Mouse (Mus musculus) forebrain, postnatal 0 days (tissue): Measurements from ENCODE around the gene Fstl1. TPM values are rescaled to one million over a fixed set of nuclear protein-coding genes. Genes with fewer than 3 reads are reported as not detected.

ENCODE experiments used
- ATAC-seq: fragments of 200-750 bp; cut with Nextera tagmentation; 2 replicates; pipeline ENCODE4 v1.8.0; 2017; ENCODE audit warnings: mild to moderate bottlenecking, moderate library complexity
- DNase-seq: peaks from one replicate; pipeline ENCODE4 v3.0.0-alpha.2; 2015
- H3K27ac ChIP-seq: fragments of 300-500 bp; sonication (generic); 2 replicates; pipeline ENCODE4 v1.5.1; 2014; ENCODE audit warnings: low read depth, mild to moderate bottlenecking, antibody characterized with exemption, low read length, moderate library complexity, mixed read lengths
- H3K27me3 ChIP-seq: fragments of 300-500 bp; sonication (generic); 2 replicates; pipeline ENCODE4 v1.6.1; 2014; ENCODE audit warnings: mild to moderate bottlenecking, low read length, mixed read lengths; ENCODE audit not compliant: insufficient read depth
- H3K36me3 ChIP-seq: fragments of 300-500 bp; sonication (generic); 2 replicates; pipeline ENCODE4 v1.6.1; 2014; ENCODE audit warnings: mild to moderate bottlenecking, moderate library complexity; ENCODE audit not compliant: insufficient read depth
- H3K4me1 ChIP-seq: fragments of 300-500 bp; sonication (generic); 2 replicates; pipeline ENCODE4 v1.6.1; 2014; ENCODE audit warnings: antibody characterized with exemption; ENCODE audit not compliant: insufficient read depth
- H3K4me2 ChIP-seq: fragments of 300-500 bp; sonication (generic); 2 replicates; pipeline ENCODE4 v1.6.1; 2014; ENCODE audit warnings: low read depth, mild to moderate bottlenecking, moderate library complexity
- H3K4me3 ChIP-seq: fragments of 300-500 bp; sonication (generic); 2 replicates; pipeline ENCODE4 v1.5.1; 2014; ENCODE audit warnings: low read depth, low read length, mixed read lengths
- H3K9ac ChIP-seq: fragments of 300-500 bp; sonication (generic); 2 replicates; pipeline ENCODE4 v1.6.1; 2014; ENCODE audit warnings: mild to moderate bottlenecking
- H3K9me3 ChIP-seq: fragments of 300-500 bp; sonication (generic); 2 replicates; pipeline ENCODE4 v1.6.1; 2016; ENCODE audit warnings: low read length
- CTCF ChIP-seq: sonication (generic); IDR thresholded peaks from 2 replicates; pipeline ENCODE4 v1.5.1; 2016; ENCODE audit warnings: antibody characterized with exemption, control low read depth, low read depth
- WGBS: fragments of 180-500 bp; shearing (Covaris S2); extraction: QIAGEN DNeasy Blood & Tissue Kit; methylation state at CpG from one replicate; pipeline ENCODE4 v1.1.7; 2014; 5-methylcytosine and 5-hydroxymethylcytosine counted together
- polyA plus RNA-seq: library from polyadenylated mRNA; unstranded; fragments of >200 nt; fragmentation: Nextera tagmentation; extraction: Ambion mirVana; gene quantifications from 2 replicates; pipeline ENCODE4 v1.2.1, GENCODE M21; 2015
- total RNA-seq: library from RNA; depleted of rRNA; stranded (reverse); fragments of >200 nt; gene quantifications from 2 replicates; pipeline ENCODE4 v1.2.3, GENCODE M21; 2014

Fstl1 gene
- total and polyA plus RNA-seq, 2 experiments from 2014 or later = 67.2 to 78.3 TPM

DNA sequence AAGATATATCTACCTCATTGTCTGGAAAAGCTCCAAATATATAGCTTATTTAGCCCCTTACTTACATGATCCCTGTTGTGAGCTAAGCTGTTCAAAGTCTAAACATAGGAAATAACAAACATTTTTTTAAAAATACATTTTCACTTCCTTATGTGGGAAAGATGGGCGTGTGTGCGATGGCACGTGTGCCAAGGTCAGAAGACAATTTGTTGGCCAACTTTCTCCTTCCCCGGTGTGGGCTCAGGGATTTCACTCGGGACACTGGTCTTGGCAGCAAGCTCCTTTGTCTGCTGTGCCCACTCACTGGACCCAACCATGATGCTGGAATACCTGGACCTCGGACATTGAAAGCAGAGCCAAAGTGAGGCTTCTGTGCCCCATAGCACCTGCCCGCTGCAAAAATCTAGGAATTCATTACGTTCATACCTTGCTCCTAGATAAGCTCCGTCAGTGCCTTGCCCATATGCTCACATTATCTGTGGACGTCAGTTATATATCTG, 19.0 kb downstream of the Fstl1 start:
- H3K9me3 ChIP-seq = no peaks in the 10 kb centered on the region
- no peaks in the 10 kb centered on the region for H3K27me3 ChIP-seq
- no peaks in the 10 kb centered on the region for H3K4me1 ChIP-seq
- H3K27ac ChIP-seq = no peak overlapping the region
- H3K4me2 ChIP-seq = no peak overlapping the region
- no peaks in the 10 kb centered on the region for H3K36me3 ChIP-seq
- no peak overlapping the region for H3K9ac ChIP-seq
- ATAC-seq (no peak), DNase-seq (no peak)
- no peak overlapping the region for H3K4me3 ChIP-seq
- WGBS = 92% methylated on average over 10 of the region's 10 CpGs
- TF ChIP-seq CTCF = no peak

DNA sequence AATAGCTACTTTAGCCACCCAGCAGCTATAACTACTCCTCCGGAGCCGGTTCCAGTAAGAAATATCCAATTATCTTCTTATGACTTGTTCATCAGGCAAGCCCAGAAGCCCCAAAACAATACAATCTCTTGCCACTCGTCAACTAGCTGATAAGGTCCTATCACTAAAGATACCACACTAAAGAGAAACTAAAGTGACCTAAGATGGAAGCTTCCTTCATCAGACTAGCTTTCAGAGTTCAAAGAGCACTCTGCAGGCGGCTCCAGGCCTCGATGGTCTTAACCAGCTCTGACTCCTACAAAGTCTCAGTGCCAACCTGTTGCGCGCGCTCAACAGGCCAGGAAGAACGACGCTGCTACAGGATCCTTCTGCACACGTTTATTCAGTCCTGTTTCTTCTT, 19.6 kb downstream of the Fstl1 start:
- ATAC-seq = no peak
- WGBS = 95% methylated on average over 11 of the region's 11 CpGs

GRCm38 (mm10) chr16:37801097-37801496, 24.4 kb downstream of the Fstl1 start:
- Histone ChIP-seq H3K9me3 (no peaks in the 10 kb centered on the region), H3K4me1 (no peaks in the 10 kb centered on the region), H3K9ac (no peak overlapping the region), H3K4me2 (no peak overlapping the region), H3K27ac (no peak overlapping the region), H3K36me3 (no peaks in the 10 kb centered on the region), H3K4me3 (no peak overlapping the region), H3K27me3 (no peaks in the 10 kb centered on the region)
- no peak for TF ChIP-seq CTCF
- no peak for DNase-seq
- ATAC-seq = no peak
- 91% methylated on average over 2 of the region's 2 CpGs for WGBS

More for the DNA sequence above, 19.6 kb downstream of the Fstl1 start:
- Histone ChIP-seq H3K4me3 (no peak overlapping the region), H3K9me3 (no peaks in the 10 kb centered on the region), H3K9ac (no peak overlapping the region), H3K4me1 (no peaks in the 10 kb centered on the region), H3K4me2 (no peak overlapping the region), H3K27me3 (no peaks in the 10 kb centered on the region), H3K27ac (no peak overlapping the region), H3K36me3 (no peaks in the 10 kb centered on the region)
- no peak for DNase-seq
- TF ChIP-seq CTCF = no peak

DNA sequence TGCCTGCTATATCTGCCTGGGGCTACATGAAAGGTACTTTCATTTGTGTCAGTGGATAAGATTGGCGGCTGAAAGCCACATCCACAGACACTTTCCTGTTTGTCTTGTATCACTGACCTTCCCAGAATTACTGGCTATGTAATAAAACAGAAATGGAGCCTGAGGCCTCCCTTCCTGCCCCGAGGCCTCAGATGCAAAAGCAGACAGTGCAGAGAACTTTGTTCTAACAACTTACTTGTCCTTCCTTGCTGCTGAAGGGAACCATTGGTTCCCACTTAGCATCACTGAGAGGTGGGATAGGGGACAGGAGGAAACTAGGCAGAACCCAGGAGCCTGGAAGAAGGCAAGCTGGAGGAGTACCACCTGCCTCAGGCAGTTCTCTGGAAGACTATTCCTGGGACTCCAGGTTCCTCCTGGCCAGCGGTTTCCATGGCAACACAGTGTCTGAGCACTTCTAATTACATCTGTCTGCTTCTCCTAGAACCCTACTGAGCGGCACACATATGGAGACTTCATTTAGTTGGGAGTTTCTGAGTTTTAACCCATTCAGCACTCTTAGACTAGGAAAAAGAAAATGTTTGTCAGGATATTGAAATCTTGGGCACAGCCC, 26.1 kb downstream of the Fstl1 start:
- no peaks in the 10 kb centered on the region for H3K4me1 ChIP-seq
- no peaks in the 10 kb centered on the region for H3K36me3 ChIP-seq
- no peaks in the 10 kb centered on the region for H3K27me3 ChIP-seq
- 57% methylated on average over 4 of the region's 4 CpGs for WGBS
- DNase-seq = no peak
- peak; percentile 56 for ATAC-seq
- no peak overlapping the region for H3K4me2 ChIP-seq
- no peak overlapping the region for H3K4me3 ChIP-seq
- no peak for TF ChIP-seq CTCF
- H3K9me3 ChIP-seq = no peaks in the 10 kb centered on the region
- no peak overlapping the region for H3K9ac ChIP-seq
- no peak overlapping the region for H3K27ac ChIP-seq

- Histone ChIP-seq H3K4me3 (no peak overlapping the region), H3K27ac (no peak overlapping the region), H3K4me1 (no peaks in the 10 kb centered on the region), H3K9ac (no peak overlapping the region), H3K27me3 (no peaks in the 10 kb centered on the region), H3K9me3 (no peaks in the 10 kb centered on the region), H3K36me3 (no peaks in the 10 kb centered on the region), H3K4me2 (no peak overlapping the region)
- no peak for ATAC-seq
- DNase-seq = no peak
- 93% methylated on average over 9 of the region's 9 CpGs for WGBS
- TF ChIP-seq CTCF = no peak
Measured at GRCm38 (mm10) chr16:37803387-37803950, 26.8 kb downstream of the Fstl1 start.

DNA sequence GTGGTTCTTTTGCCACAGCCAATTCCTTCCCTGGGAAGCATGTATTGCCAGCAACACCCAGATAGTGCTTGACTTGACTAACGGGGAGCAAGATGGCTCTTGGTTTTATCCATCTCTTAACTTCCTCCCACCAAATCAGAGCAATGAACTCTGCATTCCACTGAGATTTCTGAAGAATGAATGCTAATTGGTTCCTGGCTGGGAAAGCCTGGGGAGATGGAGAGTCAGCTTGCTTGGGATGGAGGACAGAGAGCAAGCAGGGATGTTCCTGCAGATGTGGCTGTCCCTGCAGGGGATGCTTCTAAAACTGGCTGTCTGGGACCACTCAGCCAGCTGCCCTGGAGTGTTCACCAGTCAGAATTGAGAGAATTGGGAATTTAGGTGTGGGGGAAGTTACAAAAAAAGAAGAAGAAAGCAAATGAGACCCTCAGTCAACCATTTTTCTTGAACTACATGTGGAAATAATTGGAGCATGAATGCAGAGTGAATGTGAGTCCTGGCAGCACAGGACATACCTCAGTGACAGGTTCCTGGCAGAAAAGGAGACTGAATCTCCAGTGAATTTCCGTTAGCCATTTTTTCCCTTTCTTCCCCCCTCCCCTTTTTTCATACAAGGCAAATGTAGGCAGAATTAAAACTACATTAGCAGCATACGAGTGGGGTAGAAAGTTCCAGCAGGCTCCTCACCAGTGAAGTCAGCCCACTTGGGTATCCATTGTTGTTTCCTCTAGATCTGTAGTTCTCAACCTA, 29.2 kb downstream of the Fstl1 start:
- 59% methylated on average over 3 of the region's 3 CpGs for WGBS
- no peaks in the 10 kb centered on the region for H3K4me1 ChIP-seq
- no peak overlapping the region for H3K27ac ChIP-seq

DNA sequence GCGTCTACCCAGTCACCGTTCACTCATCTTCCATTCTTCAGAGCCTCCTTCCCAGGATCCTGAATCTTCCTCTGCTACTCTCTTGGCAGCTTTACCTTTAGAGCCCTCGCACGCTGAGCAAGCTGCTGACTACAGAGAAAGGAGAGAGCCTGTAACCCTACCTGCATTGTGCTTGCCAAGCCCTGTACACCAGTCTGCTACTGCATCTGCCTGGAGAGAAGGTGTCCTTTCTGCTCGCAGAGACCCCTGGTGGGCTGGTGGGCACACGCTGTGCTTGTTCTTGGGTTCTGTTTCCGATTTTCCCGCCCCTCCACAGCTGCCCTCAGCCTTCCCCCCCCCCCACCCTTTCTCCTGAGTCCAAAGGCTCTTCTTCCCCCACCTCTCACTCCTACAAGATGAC, 30.6 kb downstream of the Fstl1 start:
- WGBS = 68% methylated on average over 8 of the region's 8 CpGs
- DNase-seq (no peak), ATAC-seq (no peak)
- TF ChIP-seq CTCF = peak; percentile 38; the same call in 1 of the 2 replicates
- no peak overlapping the region for H3K4me3 ChIP-seq
- no peak overlapping the region for H3K4me2 ChIP-seq
- H3K27ac ChIP-seq = no peak overlapping the region
- H3K9me3 ChIP-seq = no peaks in the 10 kb centered on the region
- H3K36me3 ChIP-seq = no peaks in the 10 kb centered on the region
- no peak overlapping the region for H3K9ac ChIP-seq
- no peaks in the 10 kb centered on the region; the same call in 1 of the 2 replicates for H3K4me1 ChIP-seq
- no peaks in the 10 kb centered on the region for H3K27me3 ChIP-seq

More for the DNA sequence above, 29.2 kb downstream of the Fstl1 start:
- H3K4me2 ChIP-seq = no peak overlapping the region
- no peak for TF ChIP-seq CTCF
- ATAC-seq = no peak
- H3K9me3 ChIP-seq = no peaks in the 10 kb centered on the region
- H3K4me3 ChIP-seq = no peak overlapping the region
- no peaks in the 10 kb centered on the region for H3K36me3 ChIP-seq
- no peak overlapping the region for H3K9ac ChIP-seq
- H3K27me3 ChIP-seq = no peaks in the 10 kb centered on the region
- DNase-seq = no peak
